Mouse (Mus musculus): ENCODE results near the gene Rps27l.

GRCm38 (mm10) chr9:66915869-66916785 is 29.8 kb upstream of the Rps27l start:
- TF ChIP-seq FOSL1 (IDR thresholded peaks at IDR 0.05; ENCODE audit: insufficient read depth, low read length, poor library complexity, severe bottlenecking), result no peak
- TF ChIP-seq MAX (IDR thresholded peaks at IDR 0.05), result no peak
- no peak for TF ChIP-seq CTCF (IDR thresholded peaks at IDR 0.05; ENCODE audit: control insufficient read depth, insufficient read depth, insufficient read length)
